Mouse (Mus musculus): ENCODE results near the gene Sash1. TPM values are rescaled to one million over a fixed set of nuclear protein-coding genes. Genes with fewer than 3 reads are reported as not detected.

Sash1 gene
- 4.7 and 6.6 TPM in 2 replicates for polyA plus RNA-seq (2016; fragmentation: Nextera tagmentation; extraction: Ambion mirVana)

GRCm38 (mm10) chr10:8885630-8886527 lies at the start of gene Sash1:
Sash1 (minus strand) TSS chr10:8886070.
- under 1% methylated on average over 80 of the region's 80 CpGs for WGBS
- Histone ChIP-seq H3K4me1 (peaks cover 11% of the 10 kb centered on the region), H3K36me3 (no peaks in the 10 kb centered on the region), H3K4me2 (replicated peaks) (peak within 1 kb of the TSS; percentile 85), H3K27ac (peak within 1 kb of the TSS; percentile 64), H3K9ac (peak within 1 kb of the TSS; percentile 71), H3K4me3 (peak within 1 kb of the TSS; percentile 71), H3K27me3 (replicated peaks) (no peaks in the 10 kb centered on the region), H3K9me3 (no peaks in the 10 kb centered on the region)
- peak; percentile 92 for ATAC-seq (ENCODE audit: low FRiP score, low read depth)

GRCm38 (mm10) chr10:8935601-8936000 lies 49.7 kb upstream of the Sash1 start:
- Histone ChIP-seq H3K27ac (no peak overlapping the region), H3K27me3 (replicated peaks) (no peaks in the 10 kb centered on the region), H3K4me1 (no peaks in the 10 kb centered on the region), H3K4me3 (no peak overlapping the region), H3K36me3 (no peaks in the 10 kb centered on the region), H3K9ac (no peak overlapping the region), H3K9me3 (no peaks in the 10 kb centered on the region), H3K4me2 (replicated peaks) (no peak overlapping the region)
- no peak for ATAC-seq (ENCODE audit: low FRiP score, low read depth)
- WGBS, result 63% methylated on average over 4 of the region's 4 CpGs

- Histone ChIP-seq H3K36me3 (no peaks in the 10 kb centered on the region), H3K4me1 (no peaks in the 10 kb centered on the region), H3K9me3 (no peaks in the 10 kb centered on the region), H3K4me2 (replicated peaks) (no peak overlapping the region), H3K4me3 (no peak overlapping the region), H3K27ac (no peak overlapping the region), H3K27me3 (replicated peaks) (no peaks in the 10 kb centered on the region), H3K9ac (no peak overlapping the region)
- WGBS, result 87% methylated on average over 10 of the region's 10 CpGs
- no peak for ATAC-seq (ENCODE audit: low FRiP score, low read depth)
Measured at GRCm38 (mm10) chr10:8933451-8934372, 47.8 kb upstream of the Sash1 start.

- Histone ChIP-seq H3K9ac (no peak overlapping the region), H3K4me1 (no peaks in the 10 kb centered on the region), H3K4me3 (no peak overlapping the region), H3K4me2 (replicated peaks) (no peak overlapping the region), H3K27ac (no peak overlapping the region), H3K9me3 (no peaks in the 10 kb centered on the region), H3K36me3 (no peaks in the 10 kb centered on the region), H3K27me3 (replicated peaks) (no peaks in the 10 kb centered on the region)
- ATAC-seq (ENCODE audit: low FRiP score, low read depth), result no peak
- WGBS, result 87% methylated on average over 8 of the region's 8 CpGs
Measured at GRCm38 (mm10) chr10:8931548-8932240, 45.8 kb upstream of the Sash1 start.

- H3K27ac ChIP-seq, result no peak overlapping the region
- H3K4me2 ChIP-seq (replicated peaks), result no peak overlapping the region
- ATAC-seq (ENCODE audit: low FRiP score, low read depth), result no peak
- no peaks in the 10 kb centered on the region for H3K4me1 ChIP-seq
- no peak overlapping the region for H3K4me3 ChIP-seq
- no peaks in the 10 kb centered on the region for H3K36me3 ChIP-seq
- no peak overlapping the region for H3K9ac ChIP-seq
- no peaks in the 10 kb centered on the region for H3K27me3 ChIP-seq (replicated peaks)
- H3K9me3 ChIP-seq, result no peaks in the 10 kb centered on the region
Measured at GRCm38 (mm10) chr10:8930672-8931071, 44.8 kb upstream of the Sash1 start.

GRCm38 (mm10) chr10:8928775-8929647 lies 43.1 kb upstream of the Sash1 start:
- WGBS, result 64% methylated on average over 10 of the region's 10 CpGs
- Histone ChIP-seq H3K4me3 (no peak overlapping the region), H3K9ac (no peak overlapping the region), H3K36me3 (no peaks in the 10 kb centered on the region), H3K9me3 (no peaks in the 10 kb centered on the region), H3K4me1 (no peaks in the 10 kb centered on the region), H3K27me3 (replicated peaks) (no peaks in the 10 kb centered on the region), H3K4me2 (replicated peaks) (no peak overlapping the region), H3K27ac (no peak overlapping the region)
- ATAC-seq (ENCODE audit: low FRiP score, low read depth), result no peak

GRCm38 (mm10) chr10:8928261-8928660 lies 42.4 kb upstream of the Sash1 start:
- Histone ChIP-seq H3K27me3 (replicated peaks) (no peaks in the 10 kb centered on the region), H3K9ac (no peak overlapping the region), H3K4me3 (no peak overlapping the region), H3K27ac (no peak overlapping the region), H3K36me3 (no peaks in the 10 kb centered on the region), H3K9me3 (no peaks in the 10 kb centered on the region), H3K4me1 (no peaks in the 10 kb centered on the region), H3K4me2 (replicated peaks) (no peak overlapping the region)
- ATAC-seq (ENCODE audit: low FRiP score, low read depth), result no peak

GRCm38 (mm10) chr10:8926906-8927305 lies 41.0 kb upstream of the Sash1 start:
- no peaks in the 10 kb centered on the region for H3K9me3 ChIP-seq
- H3K9ac ChIP-seq, result no peak overlapping the region
- ATAC-seq (ENCODE audit: low FRiP score, low read depth), result no peak
- H3K4me3 ChIP-seq, result no peak overlapping the region
- H3K4me2 ChIP-seq (replicated peaks), result no peak overlapping the region
- no peaks in the 10 kb centered on the region for H3K27me3 ChIP-seq (replicated peaks)
- 86% methylated on average over 3 of the region's 3 CpGs for WGBS
- H3K36me3 ChIP-seq, result no peaks in the 10 kb centered on the region
- H3K27ac ChIP-seq, result no peak overlapping the region
- H3K4me1 ChIP-seq, result no peaks in the 10 kb centered on the region

- H3K9ac ChIP-seq, result no peak overlapping the region
- no peak overlapping the region for H3K4me3 ChIP-seq
- no peaks in the 10 kb centered on the region for H3K9me3 ChIP-seq
- 90% methylated on average over 3 of the region's 3 CpGs for WGBS
- H3K27me3 ChIP-seq (replicated peaks), result no peaks in the 10 kb centered on the region
- H3K4me1 ChIP-seq, result no peaks in the 10 kb centered on the region
- no peak for ATAC-seq (ENCODE audit: low FRiP score, low read depth)
- no peaks in the 10 kb centered on the region for H3K36me3 ChIP-seq
- no peak overlapping the region for H3K27ac ChIP-seq
- no peak overlapping the region for H3K4me2 ChIP-seq (replicated peaks)
Measured at GRCm38 (mm10) chr10:8926295-8926694, 40.4 kb upstream of the Sash1 start.

- Histone ChIP-seq H3K36me3 (no peaks in the 10 kb centered on the region), H3K4me3 (no peak overlapping the region), H3K9ac (no peak overlapping the region), H3K27ac (no peak overlapping the region), H3K27me3 (replicated peaks) (no peaks in the 10 kb centered on the region), H3K4me2 (replicated peaks) (no peak overlapping the region), H3K4me1 (no peaks in the 10 kb centered on the region), H3K9me3 (no peaks in the 10 kb centered on the region)
- 76% methylated on average over 5 of the region's 5 CpGs for WGBS
- no peak for ATAC-seq (ENCODE audit: low FRiP score, low read depth)
Measured at GRCm38 (mm10) chr10:8925299-8925698, 39.4 kb upstream of the Sash1 start.

GRCm38 (mm10) chr10:8921098-8921693 lies 35.3 kb upstream of the Sash1 start:
- no peak overlapping the region for H3K9ac ChIP-seq
- H3K4me3 ChIP-seq, result no peak overlapping the region
- no peaks in the 10 kb centered on the region for H3K36me3 ChIP-seq
- WGBS, result 72% methylated on average over 11 of the region's 11 CpGs
- no peaks in the 10 kb centered on the region for H3K9me3 ChIP-seq
- no peaks in the 10 kb centered on the region for H3K27me3 ChIP-seq (replicated peaks)
- no peaks in the 10 kb centered on the region for H3K4me1 ChIP-seq
- H3K27ac ChIP-seq, result no peak overlapping the region
- ATAC-seq (ENCODE audit: low FRiP score, low read depth), result no peak
- H3K4me2 ChIP-seq (replicated peaks), result no peak overlapping the region

Data from neural tube, embryonic 12.5 days (tissue).